Mouse (Mus musculus): ENCODE results near the gene Ceacam2. TPM values are rescaled to one million over a fixed set of nuclear protein-coding genes. Genes with fewer than 3 reads are reported as not detected.

Gene Ceacam2
- 0.01 TPM in 1 of 2 replicates, not detected in the other for polyA plus RNA-seq (2012; rRNA removed)

GRCm38 (mm10) chr7:25539376-25539907 is at the start of gene Ceacam2:
Gene Ceacam2, minus strand, starts transcription at chr7:25539857.

GRCm38 (mm10) chr7:25477091-25477751 is 62.4 kb downstream of the Ceacam2 start, which contains the start of gene Ceacam1:
Gene Ceacam1, minus strand, starts transcription at chr7:25477603.

Other genes starting within 250 kb of the Ceacam2 start
- 23.2 and 24.7 TPM in 2 replicates for gene Pafah1b3, start 241.9 kb downstream of the Ceacam2 start, polyA plus RNA-seq (2012; rRNA removed)
- gene Prr19, start 238.4 kb downstream of the Ceacam2 start, polyA plus RNA-seq (2012; rRNA removed) = 0.05 TPM in 1 of 2 replicates, not detected in the other
- gene Tmem145, start 233.8 kb downstream of the Ceacam2 start, polyA plus RNA-seq (2012; rRNA removed) = 0.02 and 0.03 TPM in 2 replicates
- 1.1 and 1.4 TPM in 2 replicates for gene Megf8, start 222.7 kb downstream of the Ceacam2 start, polyA plus RNA-seq (2012; rRNA removed)
- not detected in 2 replicates for gene Cnfn, start 170.1 kb downstream of the Ceacam2 start, polyA plus RNA-seq (2012; rRNA removed)
- gene Lipe, start 141.1 kb downstream of the Ceacam2 start, polyA plus RNA-seq (2012; rRNA removed) = 1.7 and 2.1 TPM in 2 replicates
- not detected in 2 replicates for gene Cxcl17, start 127.0 kb downstream of the Ceacam2 start, polyA plus RNA-seq (2012; rRNA removed)
- gene Ceacam1, start 62.3 kb downstream of the Ceacam2 start, polyA plus RNA-seq (2012; rRNA removed) = 2.7 and 3.0 TPM in 2 replicates
- 0.37 and 0.44 TPM in 2 replicates for gene Erich4, start 76.0 kb upstream of the Ceacam2 start, polyA plus RNA-seq (2012; rRNA removed)
- gene Dmac2, start 79.6 kb upstream of the Ceacam2 start, polyA plus RNA-seq (2012; rRNA removed) = 7.3 and 8.6 TPM in 2 replicates
- 1.2 and 1.4 TPM in 2 replicates for gene B3gnt8, start 86.8 kb upstream of the Ceacam2 start, polyA plus RNA-seq (2012; rRNA removed)
- gene Bckdha, start 119.1 kb upstream of the Ceacam2 start, polyA plus RNA-seq (2012; rRNA removed) = 17.9 and 19.0 TPM in 2 replicates
- gene Exosc5, start 119.3 kb upstream of the Ceacam2 start, polyA plus RNA-seq (2012; rRNA removed) = 31.7 and 35.9 TPM in 2 replicates
- gene Tmem91, start 135.3 kb upstream of the Ceacam2 start, polyA plus RNA-seq (2012; rRNA removed) = 0.15 and 0.33 TPM in 2 replicates
- 18.9 and 21.0 TPM in 2 replicates for gene B9d2, start 140.9 kb upstream of the Ceacam2 start, polyA plus RNA-seq (2012; rRNA removed)
- 13.6 and 20.5 TPM in 2 replicates for gene Tgfb1, start 147.1 kb upstream of the Ceacam2 start, polyA plus RNA-seq (2012; rRNA removed)
- gene Ccdc97, start 179.2 kb upstream of the Ceacam2 start, polyA plus RNA-seq (2012; rRNA removed) = 14.8 and 16.3 TPM in 2 replicates
- gene Hnrnpul1, start 214.9 kb upstream of the Ceacam2 start, polyA plus RNA-seq (2012; rRNA removed) = 23.4 and 28.7 TPM in 2 replicates
- gene Axl, start 248.8 kb upstream of the Ceacam2 start, polyA plus RNA-seq (2012; rRNA removed) = 5.3 and 6.2 TPM in 2 replicates

Data from liver, embryonic 14 days (tissue).